Mouse (Mus musculus): ENCODE measurements around the gene Ttn. TPM values are rescaled to one million over a fixed set of nuclear protein-coding genes. Genes with fewer than 3 reads are reported as not detected.

Ttn gene
- polyA plus RNA-seq, 1 experiment from 2014 or later: 0.09 TPM

DNA sequence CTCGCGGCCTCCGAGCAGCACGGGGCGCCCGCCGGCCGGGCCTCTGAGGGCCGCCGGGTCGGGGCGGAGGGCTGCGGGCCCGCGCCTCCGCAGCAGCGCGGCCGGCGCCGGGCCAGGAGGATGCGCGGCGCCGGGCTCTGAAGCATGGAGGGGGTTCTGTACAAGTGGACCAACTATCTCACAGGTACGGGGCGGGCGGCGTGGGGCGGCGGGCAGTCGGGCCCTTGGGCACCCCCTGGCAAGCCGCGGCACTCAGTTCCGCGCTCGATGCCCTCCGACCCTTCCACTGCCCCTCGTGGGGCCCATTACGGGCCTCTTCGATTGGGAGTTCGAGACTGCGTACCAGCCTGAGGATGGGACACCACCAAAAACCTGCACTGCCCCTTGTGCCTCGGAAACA, 306.9 kb downstream of the Ttn start:
- H3K9ac ChIP-seq (ENCODE audit: low read length): peak overlapping the region; percentile 91
- peak overlapping the region; percentile 71 for H3K4me2 ChIP-seq (ENCODE audit: low read length)
- peak overlapping the region; percentile 87 for H3K4me3 ChIP-seq (ENCODE audit: low read depth, low read length)
- DNase-seq (ENCODE audit: low spot score) (no peak), ATAC-seq (peak; percentile 40)
- no peaks in the 10 kb centered on the region for H3K9me3 ChIP-seq (replicated peaks; ENCODE audit: control insufficient read depth, low read length)
- H3K36me3 ChIP-seq (ENCODE audit: control insufficient read depth, insufficient read depth, low read length): peaks cover 8% of the 10 kb centered on the region
- WGBS: under 1% methylated on average over 34 of the region's 44 CpGs
- H3K4me1 ChIP-seq (ENCODE audit: control insufficient read depth, insufficient read depth, low read length): peaks cover 18% of the 10 kb centered on the region
- no peaks in the 10 kb centered on the region for H3K27me3 ChIP-seq (replicated peaks; ENCODE audit: control insufficient read depth, insufficient read depth, low read length)
- peak overlapping the region; percentile 74; the same call in 1 of the 2 replicates for H3K27ac ChIP-seq (ENCODE audit: low read depth, low read length)

DNA sequence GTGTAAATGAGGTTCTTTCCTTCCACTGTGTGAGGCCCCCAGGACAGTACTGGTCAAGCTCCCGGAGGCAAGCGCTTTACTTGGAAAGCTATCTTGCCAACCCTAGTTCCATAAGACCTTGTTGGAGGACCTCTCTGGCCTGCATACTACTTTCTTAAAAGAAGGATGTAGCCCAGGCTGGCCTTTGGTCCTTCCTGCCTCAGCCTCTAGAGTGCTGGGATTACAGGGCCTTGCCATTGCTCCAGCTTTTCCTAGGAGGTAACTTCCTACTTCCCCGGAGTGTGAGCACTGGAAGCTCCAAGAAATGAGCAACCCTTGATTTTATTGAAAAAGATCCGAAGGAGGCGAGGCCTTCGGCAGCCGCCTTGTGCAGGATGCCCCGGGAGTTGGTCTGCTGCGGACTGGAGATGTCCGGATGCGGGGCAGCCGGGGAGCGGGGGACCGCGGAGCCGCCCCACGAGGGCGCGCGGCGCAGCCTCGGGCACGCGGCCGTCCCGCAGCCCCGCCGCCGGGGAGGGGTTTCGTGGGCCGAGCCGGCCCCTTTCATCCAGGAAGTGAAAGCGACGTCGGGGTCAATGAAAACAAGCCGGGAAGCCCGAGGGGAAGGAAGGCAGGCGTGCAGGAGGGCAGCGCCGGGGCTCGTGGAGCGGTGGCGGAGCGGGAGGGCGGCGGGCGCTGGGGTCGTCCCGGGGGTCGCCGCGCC, 307.5 kb downstream of the Ttn start, which contains the start of gene Plekha3:
Gene Plekha3, plus strand, starts transcription at position 557 of the 703 bp plus-strand sequence.
- Histone ChIP-seq H3K9ac (ENCODE audit: low read length) (peak within 1 kb of the TSS; percentile 91), H3K9me3 (replicated peaks; ENCODE audit: control insufficient read depth, low read length) (no peaks in the 10 kb centered on the region), H3K4me1 (ENCODE audit: control insufficient read depth, insufficient read depth, low read length) (peaks cover 18% of the 10 kb centered on the region), H3K36me3 (ENCODE audit: control insufficient read depth, insufficient read depth, low read length) (peaks cover 3% of the 10 kb centered on the region; the same call in 1 of the 2 replicates), H3K4me3 (ENCODE audit: low read depth, low read length) (peak within 1 kb of the TSS; percentile 87), H3K27me3 (replicated peaks; ENCODE audit: control insufficient read depth, insufficient read depth, low read length) (no peaks in the 10 kb centered on the region), H3K27ac (ENCODE audit: low read depth, low read length) (peak within 1 kb of the TSS; percentile 74; the same call in 1 of the 2 replicates), H3K4me2 (ENCODE audit: low read length) (peak within 1 kb of the TSS; percentile 71)
- 5% methylated on average over 38 of the region's 52 CpGs for WGBS
- DNase-seq (ENCODE audit: low spot score) (peak; percentile 82), ATAC-seq (peak; percentile 71)

DNA sequence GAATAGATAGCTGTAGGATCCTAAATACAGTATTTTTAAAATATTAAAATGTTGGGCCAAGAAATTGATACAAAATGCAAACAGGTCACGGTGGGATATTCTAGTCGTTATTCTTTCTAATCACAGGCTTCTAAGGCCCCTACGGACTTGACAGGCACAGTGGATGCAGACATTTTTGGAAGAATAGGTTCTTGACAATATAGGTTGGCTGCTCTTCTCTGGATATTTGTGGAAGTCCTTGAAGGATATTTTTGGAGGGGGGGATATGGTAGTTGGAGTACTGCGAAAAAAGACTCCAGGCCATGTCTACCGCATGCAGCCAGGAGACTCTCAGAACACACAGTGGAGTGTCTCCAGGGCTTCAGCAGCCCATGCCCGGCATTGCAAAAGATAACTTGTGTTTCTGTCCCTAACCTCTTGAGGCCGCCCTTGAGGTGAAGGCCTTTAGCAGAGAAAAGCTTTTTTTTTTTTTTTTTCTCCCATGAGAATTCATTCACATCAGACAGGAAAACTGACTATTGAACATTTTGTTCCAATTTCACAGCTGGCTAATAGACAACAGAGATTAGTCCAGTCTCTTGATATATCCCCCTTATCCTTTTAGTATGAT, 308.8 kb downstream of the Ttn start:
- WGBS: 39% methylated on average over 7 of the region's 7 CpGs

DNA sequence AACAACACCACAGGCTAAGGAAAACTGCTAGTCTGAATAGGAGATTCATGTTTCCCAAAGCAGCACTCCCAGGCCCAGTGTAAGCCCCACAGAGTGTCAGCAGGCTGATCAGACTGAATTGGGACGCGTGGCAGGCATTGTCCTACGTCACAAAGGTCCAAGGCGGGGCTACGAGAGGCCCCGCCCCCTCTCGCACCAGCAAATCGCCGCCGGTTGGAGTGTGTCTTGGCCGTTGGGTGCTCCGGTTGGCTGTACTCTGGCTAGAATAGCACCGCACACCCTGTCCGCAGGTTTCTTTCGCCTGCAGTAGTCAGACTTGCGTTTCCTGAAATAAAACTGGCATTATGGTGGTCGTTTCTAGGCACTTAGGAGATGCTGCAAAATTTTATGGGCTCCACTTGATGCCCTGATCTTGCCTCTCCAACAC, 309.4 kb downstream of the Ttn start, which contains the start of gene Fkbp7:
Gene Fkbp7, minus strand, starts transcription at position 151 of the 427 bp plus-strand sequence.
- Histone ChIP-seq H3K4me2 (ENCODE audit: low read length) (peak within 1 kb of the TSS; percentile 51), H3K27me3 (replicated peaks; ENCODE audit: control insufficient read depth, insufficient read depth, low read length) (no peaks in the 10 kb centered on the region), H3K4me3 (ENCODE audit: low read depth, low read length) (peak within 1 kb of the TSS; percentile 32), H3K27ac (ENCODE audit: low read depth, low read length) (peak within 1 kb of the TSS; percentile 10; the same call in 1 of the 2 replicates), H3K9ac (ENCODE audit: low read length) (peak within 1 kb of the TSS; percentile 54), H3K36me3 (ENCODE audit: control insufficient read depth, insufficient read depth, low read length) (no peaks in the 10 kb centered on the region), H3K4me1 (ENCODE audit: control insufficient read depth, insufficient read depth, low read length) (peaks cover 18% of the 10 kb centered on the region), H3K9me3 (replicated peaks; ENCODE audit: control insufficient read depth, low read length) (no peaks in the 10 kb centered on the region)
- DNase-seq (ENCODE audit: low spot score) (peak; percentile 95), ATAC-seq (peak; percentile 95)
- WGBS: under 1% methylated on average over 17 of the region's 17 CpGs

More for the DNA sequence above, 308.8 kb downstream of the Ttn start:
- Histone ChIP-seq H3K36me3 (ENCODE audit: control insufficient read depth, insufficient read depth, low read length) (no peaks in the 10 kb centered on the region), H3K27ac (ENCODE audit: low read depth, low read length) (peak overlapping the region; percentile 10; the same call in 1 of the 2 replicates), H3K4me2 (ENCODE audit: low read length) (peak overlapping the region; percentile 51), H3K4me3 (ENCODE audit: low read depth, low read length) (peak overlapping the region; percentile 32), H3K9ac (ENCODE audit: low read length) (peak overlapping the region; percentile 54), H3K27me3 (replicated peaks; ENCODE audit: control insufficient read depth, insufficient read depth, low read length) (no peaks in the 10 kb centered on the region), H3K4me1 (ENCODE audit: control insufficient read depth, insufficient read depth, low read length) (peaks cover 18% of the 10 kb centered on the region), H3K9me3 (replicated peaks; ENCODE audit: control insufficient read depth, low read length) (no peaks in the 10 kb centered on the region)
- ATAC-seq (no peak), DNase-seq (ENCODE audit: low spot score) (peak; percentile 52)

DNA sequence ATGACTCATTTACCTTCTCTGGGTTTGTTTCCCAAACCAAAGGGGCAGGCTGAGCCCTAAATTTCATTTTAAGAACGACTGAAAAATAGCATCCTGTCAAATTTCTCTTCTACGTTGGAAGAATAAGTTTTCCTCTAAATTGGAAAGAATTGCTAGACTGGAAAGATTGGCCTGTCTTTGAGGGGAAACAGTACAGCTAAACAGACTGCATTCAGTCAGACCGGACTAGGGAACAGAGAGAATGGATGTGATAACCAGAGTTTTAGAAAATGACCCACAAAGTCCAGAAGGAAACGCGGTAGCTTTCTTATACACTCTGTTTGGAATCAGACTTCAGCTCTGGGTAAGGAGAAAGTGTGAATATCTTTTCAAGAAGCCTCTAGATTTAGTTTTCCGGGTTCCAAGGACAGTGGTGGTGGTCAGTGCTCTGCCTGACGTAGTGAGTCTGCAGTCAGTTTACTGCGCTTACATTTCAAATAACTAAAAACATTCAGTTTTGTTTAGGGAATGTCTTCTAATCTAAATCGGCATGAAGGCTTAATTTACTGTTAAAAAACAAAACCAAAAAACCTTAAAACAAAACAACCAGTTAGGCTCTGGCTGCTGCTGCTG, 310.1 kb downstream of the Ttn start:
- Histone ChIP-seq H3K36me3 (ENCODE audit: control insufficient read depth, insufficient read depth, low read length) (peaks cover under 1% of the 10 kb centered on the region), H3K9me3 (replicated peaks; ENCODE audit: control insufficient read depth, low read length) (no peaks in the 10 kb centered on the region), H3K27ac (ENCODE audit: low read depth, low read length) (no peak overlapping the region), H3K9ac (ENCODE audit: low read length) (peak overlapping the region; percentile 54), H3K4me3 (ENCODE audit: low read depth, low read length) (peak overlapping the region; percentile 32), H3K27me3 (replicated peaks; ENCODE audit: control insufficient read depth, insufficient read depth, low read length) (no peaks in the 10 kb centered on the region), H3K4me1 (ENCODE audit: control insufficient read depth, insufficient read depth, low read length) (peaks cover 18% of the 10 kb centered on the region), H3K4me2 (ENCODE audit: low read length) (peak overlapping the region; percentile 51)
- no peak for ATAC-seq
- 38% methylated on average over 9 of the region's 9 CpGs for WGBS
- DNase-seq (ENCODE audit: low spot score): peak; percentile 18

DNA sequence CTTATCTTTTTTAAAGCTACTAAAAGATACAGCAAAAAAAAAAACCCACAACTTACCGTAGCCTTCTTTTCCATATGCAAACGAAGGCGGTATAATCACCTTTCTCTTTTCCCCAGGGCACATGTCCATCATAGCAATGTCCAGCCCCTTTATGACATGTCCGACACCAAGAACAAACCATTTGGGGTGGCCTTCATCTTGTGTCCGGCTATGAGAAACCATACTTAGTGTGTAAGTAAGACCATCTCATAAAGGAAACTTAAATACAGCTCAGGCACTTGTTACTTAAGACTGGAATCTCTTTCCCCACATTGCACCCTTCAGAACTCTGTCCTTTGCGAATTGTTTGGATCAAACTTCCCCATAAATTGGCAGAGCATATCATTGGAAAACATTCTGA, 310.7 kb downstream of the Ttn start:
- Histone ChIP-seq H3K4me1 (ENCODE audit: control insufficient read depth, insufficient read depth, low read length) (peaks cover 15% of the 10 kb centered on the region), H3K4me3 (ENCODE audit: low read depth, low read length) (peak overlapping the region; percentile 32), H3K9me3 (replicated peaks; ENCODE audit: control insufficient read depth, low read length) (no peaks in the 10 kb centered on the region), H3K27ac (ENCODE audit: low read depth, low read length) (no peak overlapping the region), H3K4me2 (ENCODE audit: low read length) (peak overlapping the region; percentile 51), H3K36me3 (ENCODE audit: control insufficient read depth, insufficient read depth, low read length) (peaks cover 5% of the 10 kb centered on the region), H3K27me3 (replicated peaks; ENCODE audit: control insufficient read depth, insufficient read depth, low read length) (no peaks in the 10 kb centered on the region), H3K9ac (ENCODE audit: low read length) (peak overlapping the region; percentile 54)
- WGBS: 88% methylated on average over 6 of the region's 6 CpGs
- ATAC-seq (no peak), DNase-seq (ENCODE audit: low spot score) (no peak)

DNA sequence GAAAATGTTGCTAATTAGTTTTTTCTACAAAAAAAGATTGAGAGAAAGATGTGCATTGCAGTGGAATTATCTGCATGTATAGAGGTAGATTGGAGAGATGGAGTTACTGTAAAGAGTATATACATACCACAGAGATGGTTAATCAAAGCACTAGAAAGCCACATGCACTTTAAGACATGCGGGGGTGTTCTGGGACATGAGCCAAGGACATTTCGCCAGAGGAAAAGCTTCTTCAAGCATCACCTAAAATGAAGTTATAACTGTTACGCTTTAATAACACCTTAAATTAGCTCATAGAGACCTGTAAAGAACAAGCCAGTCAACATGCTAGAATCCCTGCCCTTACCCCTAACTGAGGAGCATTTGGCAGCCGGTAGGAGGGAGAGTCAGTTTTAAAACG, 315.1 kb downstream of the Ttn start:
- 82% methylated on average over 5 of the region's 5 CpGs for WGBS
- Histone ChIP-seq H3K4me1 (ENCODE audit: control insufficient read depth, insufficient read depth, low read length) (peaks cover 7% of the 10 kb centered on the region), H3K4me2 (ENCODE audit: low read length) (no peak overlapping the region), H3K36me3 (ENCODE audit: control insufficient read depth, insufficient read depth, low read length) (peaks cover 29% of the 10 kb centered on the region), H3K27ac (ENCODE audit: low read depth, low read length) (no peak overlapping the region), H3K9ac (ENCODE audit: low read length) (no peak overlapping the region), H3K27me3 (replicated peaks; ENCODE audit: control insufficient read depth, insufficient read depth, low read length) (no peaks in the 10 kb centered on the region), H3K4me3 (ENCODE audit: low read depth, low read length) (no peak overlapping the region), H3K9me3 (replicated peaks; ENCODE audit: control insufficient read depth, low read length) (no peaks in the 10 kb centered on the region)
- no peak for ATAC-seq
- DNase-seq (ENCODE audit: low spot score): no peak

DNA sequence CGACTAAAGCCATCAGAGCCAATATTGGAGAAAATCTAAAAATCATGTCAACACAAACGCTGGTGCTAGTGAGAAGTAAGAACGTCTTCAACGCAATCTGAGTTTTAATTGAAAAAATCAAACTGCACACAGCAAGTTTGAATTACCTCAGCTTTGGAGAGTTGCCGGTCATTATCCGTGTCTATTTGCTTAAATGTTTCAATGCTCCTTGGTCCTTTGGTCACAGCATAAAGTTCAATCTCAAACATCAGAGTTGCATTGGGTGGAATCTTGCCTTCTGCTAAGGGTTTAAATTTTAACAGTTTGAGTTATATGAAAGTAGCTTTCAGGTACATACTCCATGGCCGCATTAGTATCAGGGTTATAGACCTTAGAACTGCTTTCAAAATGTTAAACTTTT, 316.8 kb downstream of the Ttn start:
- Histone ChIP-seq H3K27ac (ENCODE audit: low read depth, low read length) (no peak overlapping the region), H3K4me3 (ENCODE audit: low read depth, low read length) (no peak overlapping the region), H3K4me2 (ENCODE audit: low read length) (no peak overlapping the region), H3K36me3 (ENCODE audit: control insufficient read depth, insufficient read depth, low read length) (peaks cover 30% of the 10 kb centered on the region), H3K4me1 (ENCODE audit: control insufficient read depth, insufficient read depth, low read length) (no peaks in the 10 kb centered on the region), H3K9ac (ENCODE audit: low read length) (no peak overlapping the region), H3K9me3 (replicated peaks; ENCODE audit: control insufficient read depth, low read length) (no peaks in the 10 kb centered on the region), H3K27me3 (replicated peaks; ENCODE audit: control insufficient read depth, insufficient read depth, low read length) (no peaks in the 10 kb centered on the region)
- 96% methylated on average over 7 of the region's 7 CpGs for WGBS
- no peak for DNase-seq (ENCODE audit: low spot score)
- no peak for ATAC-seq
